Mouse (Mus musculus) MEL (cell line): ENCODE measurements around the gene Tcte1. TPM values are rescaled to one million over a fixed set of nuclear protein-coding genes. Genes with fewer than 3 reads are reported as not detected.

Experiments used
- DNase-seq: peaks from one replicate; pipeline ENCODE4 v3.0.0; 2011; ENCODE audit warnings: low read depth, low spot score
- H3K27ac ChIP-seq: 2 replicates; pipeline ENCODE4 v1.5.1; 2012; ENCODE audit warnings: low read depth, mild to moderate bottlenecking, control low read depth, low read length, moderate library complexity; ENCODE audit not compliant: control insufficient read depth
- H3K27me3 ChIP-seq, 2 experiments: fragments of 150-350 bp in 1 of 2; sonication (generic) in 1 of 2; 2 replicates each; pipeline ENCODE4 v1.6.1; 2012; ENCODE audit warnings: low read length in 2 of 2, mild to moderate bottlenecking in 2 of 2, improper control_type of control experiment in 1 of 2, moderate library complexity in 1 of 2; ENCODE audit not compliant: insufficient read depth in 2 of 2, control insufficient read depth in 1 of 2
- H3K36me3 ChIP-seq, 2 experiments: 2 replicates each; pipeline ENCODE4 v1.6.1; 2012 to 2014; ENCODE audit warnings: low read length in 2 of 2, improper control_type of control experiment in 1 of 2, inconsistent platforms in 1 of 2, mild to moderate bottlenecking in 1 of 2; ENCODE audit not compliant: insufficient read depth in 2 of 2, control insufficient read depth in 1 of 2
- H3K4me1 ChIP-seq, 2 experiments: fragments of 150-350 bp in 1 of 2; sonication (generic) in 1 of 2; 2 replicates each; pipeline ENCODE4 v1.6.1; 2012; ENCODE audit warnings: low read length in 2 of 2, improper control_type of control experiment in 1 of 2, mild to moderate bottlenecking in 1 of 2; ENCODE audit not compliant: insufficient read depth in 2 of 2, control insufficient read depth in 1 of 2
- H3K4me3 ChIP-seq, 2 experiments: fragments of 150-350 bp in 1 of 2; sonication (generic) in 1 of 2; 2 replicates each; pipeline ENCODE4 v1.5.1; 2012; ENCODE audit warnings: low read depth in 2 of 2, low read length in 2 of 2, mild to moderate bottlenecking in 2 of 2, moderate library complexity in 2 of 2, control low read depth in 1 of 2, improper control_type of control experiment in 1 of 2; ENCODE audit not compliant: control insufficient read depth in 1 of 2, insufficient read depth in 1 of 2
- H3K79me2 ChIP-seq: 2 replicates; pipeline ENCODE4 v1.6.1; 2012; ENCODE audit warnings: mild to moderate bottlenecking, low read length, moderate library complexity; ENCODE audit not compliant: control insufficient read depth, poor library complexity, insufficient read depth
- H3K9ac ChIP-seq: 2 replicates; pipeline ENCODE4 v1.6.1; 2012; ENCODE audit warnings: low read depth, mild to moderate bottlenecking, control low read depth, low read length, moderate library complexity; ENCODE audit not compliant: control insufficient read depth, poor library complexity, severe bottlenecking
- H3K9me3 ChIP-seq: fragments of 150-350 bp; sonication (generic); replicated peaks from 2 replicates; pipeline ENCODE4 v1.6.1; 2012; ENCODE audit warnings: mild to moderate bottlenecking, low read length, improper control_type of control experiment, moderate library complexity; ENCODE audit not compliant: insufficient read depth
- BHLHE40 ChIP-seq: IDR thresholded peaks from 2 replicates; pipeline ENCODE4 v1.6.1; 2012; ENCODE audit warnings: low read depth, mild to moderate bottlenecking, inconsistent platforms, low read length, improper control_type of control experiment, borderline replicate concordance
- ELF1 ChIP-seq: IDR thresholded peaks from 2 replicates; pipeline ENCODE4 v1.6.1; 2014; ENCODE audit warnings: low read depth, mild to moderate bottlenecking, inconsistent platforms, low read length, improper control_type of control experiment, moderate library complexity
- EP300 ChIP-seq, 2 experiments: IDR thresholded peaks; 2 replicates each; pipeline ENCODE4 v1.6.1; 2011; ENCODE audit warnings: improper control_type of control experiment in 2 of 2, low read length in 2 of 2, low read depth in 1 of 2, mild to moderate bottlenecking in 1 of 2
- GABPA ChIP-seq: IDR thresholded peaks from 2 replicates; pipeline ENCODE4 v1.6.1; 2012; ENCODE audit warnings: low read depth, mild to moderate bottlenecking, inconsistent platforms, low read length, improper control_type of control experiment, moderate library complexity
- HCFC1 ChIP-seq: IDR thresholded peaks from 2 replicates; pipeline ENCODE4 v1.6.1; 2012; ENCODE audit warnings: low read depth, mild to moderate bottlenecking, inconsistent platforms, low read length, improper control_type of control experiment, moderate library complexity
- JUND ChIP-seq: IDR thresholded peaks from 2 replicates; pipeline ENCODE4 v1.6.1; 2011; ENCODE audit warnings: low read depth, mild to moderate bottlenecking, improper control_type of control experiment, low read length
- KAT2A ChIP-seq: conservative IDR thresholded peaks from 2 replicates; pipeline ENCODE4 v1.6.1; 2012; ENCODE audit warnings: low read depth, low read length, improper control_type of control experiment, inconsistent platforms
- MAZ ChIP-seq: IDR thresholded peaks from 2 replicates; pipeline ENCODE4 v1.6.1; 2012; ENCODE audit warnings: low read depth, mild to moderate bottlenecking, inconsistent platforms, low read length, improper control_type of control experiment
- MEF2A ChIP-seq: IDR thresholded peaks from 2 replicates; pipeline ENCODE4 v1.6.1; 2014; ENCODE audit warnings: low read depth, mild to moderate bottlenecking, inconsistent platforms, low read length, improper control_type of control experiment; ENCODE audit not compliant: poor library complexity, insufficient replicate concordance, severe bottlenecking; ENCODE audit errors: extremely low read depth
- MXI1 ChIP-seq: IDR thresholded peaks from 2 replicates; pipeline ENCODE4 v1.6.1; 2011; ENCODE audit warnings: mild to moderate bottlenecking, low read depth, low read length, improper control_type of control experiment
- MYC ChIP-seq: IDR thresholded peaks from 2 replicates; pipeline ENCODE4 v1.6.1; 2011; ENCODE audit warnings: low read depth, mild to moderate bottlenecking, low read length, improper control_type of control experiment, moderate library complexity
- NELFE ChIP-seq: IDR thresholded peaks from 2 replicates; pipeline ENCODE4 v1.6.1; 2011; ENCODE audit warnings: low read depth, low read length, improper control_type of control experiment
- POLR2A ChIP-seq, 2 experiments: IDR thresholded peaks; 2 replicates each; pipeline ENCODE4 v1.6.1; 2011 to 2012; ENCODE audit warnings: low read length in 2 of 2, mild to moderate bottlenecking in 2 of 2, control low read depth in 1 of 2, improper control_type of control experiment in 1 of 2, low read depth in 1 of 2, moderate library complexity in 1 of 2; ENCODE audit not compliant: control insufficient read depth in 1 of 2, insufficient read depth in 1 of 2, poor library complexity in 1 of 2
- SIN3A ChIP-seq: IDR thresholded peaks from 2 replicates; pipeline ENCODE4 v1.6.1; 2012; ENCODE audit warnings: low read length, improper control_type of control experiment, inconsistent platforms
- SMC3 ChIP-seq: IDR thresholded peaks from 2 replicates; pipeline ENCODE4 v1.6.1; 2011; ENCODE audit warnings: low read depth, low read length, improper control_type of control experiment
- TBP ChIP-seq: IDR thresholded peaks from 2 replicates; pipeline ENCODE4 v1.8.0; 2011; ENCODE audit warnings: low read depth, low read length, improper control_type of control experiment
- TCF12 ChIP-seq: IDR thresholded peaks from 2 replicates; pipeline ENCODE4 v1.6.1; 2014; ENCODE audit warnings: low read depth, mild to moderate bottlenecking, inconsistent platforms, low read length, improper control_type of control experiment, moderate library complexity
- UBTF ChIP-seq: IDR thresholded peaks from 2 replicates; pipeline ENCODE4 v1.6.1; 2012; ENCODE audit warnings: low read depth, mild to moderate bottlenecking, inconsistent platforms, low read length, improper control_type of control experiment, moderate library complexity, borderline replicate concordance; ENCODE audit not compliant: insufficient read depth
- USF1 ChIP-seq: IDR thresholded peaks from 2 replicates; pipeline ENCODE4 v1.6.1; 2014; ENCODE audit warnings: low read depth, mild to moderate bottlenecking, inconsistent platforms, low read length, improper control_type of control experiment, moderate library complexity
- ZKSCAN1 ChIP-seq: IDR thresholded peaks from 2 replicates; pipeline ENCODE4 v1.6.1; 2012; ENCODE audit warnings: low read depth, mild to moderate bottlenecking, inconsistent platforms, low read length, improper control_type of control experiment, moderate library complexity
- polyA plus RNA-seq, 2 experiments: library from polyadenylated mRNA; stranded (reverse) in 1 of 2; unstranded in 1 of 2; fragments of >175 nt in 1 of 2; fragments of >200 nt in 1 of 2; gene quantifications; 2 replicates each; pipeline versions ENCODE4 v1.2.1 to v1.2.4; 2012; ENCODE audit warnings: low replicate concordance in 2 of 2, low read depth in 1 of 2; ENCODE audit not compliant: insufficient read length in 2 of 2, insufficient read depth in 1 of 2, missing spikeins in 1 of 2
- total RNA-seq: library from RNA; depleted of rRNA; stranded (reverse); fragments of 300-350 nt; gene quantifications from 2 replicates; pipeline ENCODE4 v1.2.3, GENCODE M21; 2012

The Tcte1 gene
- total and polyA plus RNA-seq, 3 experiments, result not detected

DNA sequence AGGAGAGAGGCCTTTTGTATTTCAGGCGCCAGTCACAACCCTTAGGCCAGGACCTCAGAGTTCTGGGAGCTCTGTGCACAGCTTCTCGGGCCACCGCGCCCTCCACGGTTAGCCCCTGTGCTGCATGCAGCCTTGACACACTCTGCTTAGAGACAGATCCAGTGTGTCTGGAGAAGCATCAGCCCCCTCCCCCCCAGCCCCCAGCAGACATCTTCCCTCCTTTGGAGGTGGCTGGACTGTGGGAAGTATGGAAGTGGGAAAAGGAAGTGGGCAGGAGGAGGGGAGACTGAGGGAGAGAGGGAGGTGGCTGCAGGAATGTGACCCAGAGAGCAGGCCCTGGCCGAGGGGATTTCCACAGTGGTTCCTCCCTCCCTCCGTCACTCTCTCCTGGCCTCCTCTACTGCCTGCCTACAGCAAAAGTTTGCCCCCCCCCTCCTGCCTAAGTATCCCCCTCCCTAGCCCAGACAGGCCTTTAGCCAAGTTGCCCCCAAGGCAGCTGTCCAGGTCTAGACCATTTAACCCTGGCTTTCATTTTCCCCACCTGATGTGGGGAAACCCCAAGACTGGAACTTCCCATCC is 34.1 kb downstream of the Tcte1 start:
- Histone ChIP-seq H3K36me3 (peaks cover 0 to 11% of the 10 kb centered on the region in 2 experiments; a peak in 2 of 4 replicates), H3K79me2 (no peaks in the 10 kb centered on the region; the same call in 1 of the 2 replicates), H3K27ac (peak overlapping the region; percentile 33; the same call in 1 of the 2 replicates), H3K4me3 (peak overlapping the region; percentile 35 to 43; a peak in 3 of 4 replicates), H3K4me1 (peaks cover 0 to 25% of the 10 kb centered on the region in 2 experiments; a peak in 3 of 4 replicates), H3K9ac (peak overlapping the region; percentile 45), H3K9me3 (no peaks in the 10 kb centered on the region), H3K27me3 (no peaks in the 10 kb centered on the region)
- TF ChIP-seq MXI1 (no peak), TBP (no peak), UBTF (no peak), HCFC1 (no peak), POLR2A (IDR thresholded peaks at IDR 0.05; ENCODE audit: control insufficient read depth in 1 of 2, insufficient read depth in 1 of 2, low read depth in 1 of 2, low read length in 2 of 2, poor library complexity in 1 of 2) (no peak), ZKSCAN1 (no peak), TCF12 (no peak), MYC (no peak), BHLHE40 (no peak), MAZ (no peak), SIN3A (no peak), USF1 (no peak), MEF2A (no peak), EP300 (IDR thresholded peaks at IDR 0.05; ENCODE audit: low read depth in 1 of 2, low read length in 2 of 2) (no peak), GABPA (no peak), NELFE (no peak), JUND (no peak)
- DNase-seq, result no peak

GRCm38 (mm10) chr17:45557998-45558862 is 35.0 kb downstream of the Tcte1 start:
- peaks cover 0 to 11% of the 10 kb centered on the region in 2 experiments; a peak in 2 of 4 replicates for H3K36me3 ChIP-seq
- no peaks in the 10 kb centered on the region; the same call in 1 of the 2 replicates for H3K79me2 ChIP-seq
- no peak overlapping the region for H3K4me3 ChIP-seq
- no peak overlapping the region for H3K9ac ChIP-seq
- H3K27me3 ChIP-seq, result no peaks in the 10 kb centered on the region
- no peaks in the 10 kb centered on the region for H3K9me3 ChIP-seq
- peaks cover 0 to 25% of the 10 kb centered on the region in 2 experiments; a peak in 3 of 4 replicates for H3K4me1 ChIP-seq
- no peak for DNase-seq
- no peak for TF ChIP-seq KAT2A
- no peak for TF ChIP-seq SMC3
- TF ChIP-seq ELF1, result no peak
- no peak for TF ChIP-seq EP300 (IDR thresholded peaks at IDR 0.05; ENCODE audit: low read depth in 1 of 2, low read length in 2 of 2)
- H3K27ac ChIP-seq, result no peak overlapping the region
